Mouse (Mus musculus): Measurements from ENCODE around the gene Apoh. TPM values are rescaled to one million over a fixed set of nuclear protein-coding genes. Genes with fewer than 3 reads are reported as not detected.

Apoh gene
- polyA plus RNA-seq, 1 experiment, result 0.06 TPM

- H3K79me3 ChIP-seq (ENCODE audit: low read depth), result no peaks in the 10 kb centered on the region
- H3K36me3 ChIP-seq (ENCODE audit: control insufficient read depth, insufficient read depth), result no peaks in the 10 kb centered on the region
- H3K4me3 ChIP-seq (ENCODE audit: insufficient read depth, poor library complexity, severe bottlenecking), result no peak overlapping the region
- no peak overlapping the region for H3ac ChIP-seq (ENCODE audit: control insufficient read depth, insufficient read length, low read depth)
- no peak for TF ChIP-seq MYOD1 (IDR thresholded peaks at IDR 0.05; ENCODE audit: control insufficient read depth, insufficient read length, low read depth)
- no peak for TF ChIP-seq MYOG (IDR thresholded peaks at IDR 0.05; ENCODE audit: control insufficient read depth, extremely low read depth, insufficient read length)
- TF ChIP-seq USF1 (IDR thresholded peaks at IDR 0.05; ENCODE audit: low read depth), result no peak
- TF ChIP-seq CTCF (IDR thresholded peaks at IDR 0.05; ENCODE audit: control insufficient read depth, insufficient read depth, insufficient read length), result no peak
- no peak for TF ChIP-seq FOSL1 (IDR thresholded peaks at IDR 0.05; ENCODE audit: insufficient read depth, low read length, poor library complexity, severe bottlenecking)
- TF ChIP-seq CEBPB (IDR thresholded peaks at IDR 0.05; ENCODE audit: low read depth), result no peak
- TF ChIP-seq MAX (IDR thresholded peaks at IDR 0.05), result no peak
- no peaks in the 10 kb centered on the region for H3K79me2 ChIP-seq (ENCODE audit: control insufficient read depth, insufficient read depth)
- peaks cover 3% of the 10 kb centered on the region for H3K27me3 ChIP-seq (ENCODE audit: control insufficient read depth, insufficient read depth, insufficient read length)
These were observed 53.1 kb downstream of the Apoh start for GRCm38 (mm10) chr11:108396076-108396829.

GRCm38 (mm10) chr11:108409876-108410644 is 66.9 kb downstream of the Apoh start:
- TF ChIP-seq FOSL1 (IDR thresholded peaks at IDR 0.05; ENCODE audit: insufficient read depth, low read length, poor library complexity, severe bottlenecking) (no peak), MAX (IDR thresholded peaks at IDR 0.05) (no peak), MYOG (IDR thresholded peaks at IDR 0.05; ENCODE audit: control insufficient read depth, extremely low read depth, insufficient read length) (no peak), MYOD1 (IDR thresholded peaks at IDR 0.05; ENCODE audit: control insufficient read depth, insufficient read length, low read depth) (no peak), CTCF (IDR thresholded peaks at IDR 0.05; ENCODE audit: control insufficient read depth, insufficient read depth, insufficient read length) (no peak), USF1 (IDR thresholded peaks at IDR 0.05; ENCODE audit: low read depth) (no peak), CEBPB (IDR thresholded peaks at IDR 0.05; ENCODE audit: low read depth) (no peak)
- no peak overlapping the region for H3ac ChIP-seq (ENCODE audit: control insufficient read depth, insufficient read length, low read depth)

GRCm38 (mm10) chr11:108416360-108416759 is 73.2 kb downstream of the Apoh start:
- H3K27me3 ChIP-seq (ENCODE audit: control insufficient read depth, insufficient read depth, insufficient read length), result peaks cover 3% of the 10 kb centered on the region
- H3K36me3 ChIP-seq (ENCODE audit: control insufficient read depth, insufficient read depth), result no peaks in the 10 kb centered on the region
- no peak overlapping the region for H3K4me3 ChIP-seq (ENCODE audit: insufficient read depth, poor library complexity, severe bottlenecking)
- H3K79me3 ChIP-seq (ENCODE audit: low read depth), result no peaks in the 10 kb centered on the region
- TF ChIP-seq CEBPB (IDR thresholded peaks at IDR 0.05; ENCODE audit: low read depth) (no peak), USF1 (IDR thresholded peaks at IDR 0.05; ENCODE audit: low read depth) (no peak), MAX (IDR thresholded peaks at IDR 0.05) (no peak), MYOD1 (IDR thresholded peaks at IDR 0.05; ENCODE audit: control insufficient read depth, insufficient read length, low read depth) (no peak), FOSL1 (IDR thresholded peaks at IDR 0.05; ENCODE audit: insufficient read depth, low read length, poor library complexity, severe bottlenecking) (no peak), CTCF (IDR thresholded peaks at IDR 0.05; ENCODE audit: control insufficient read depth, insufficient read depth, insufficient read length) (no peak), MYOG (IDR thresholded peaks at IDR 0.05; ENCODE audit: control insufficient read depth, extremely low read depth, insufficient read length) (no peak)
- no peaks in the 10 kb centered on the region for H3K79me2 ChIP-seq (ENCODE audit: control insufficient read depth, insufficient read depth)
- no peak overlapping the region for H3ac ChIP-seq (ENCODE audit: control insufficient read depth, insufficient read length, low read depth)

More at GRCm38 (mm10) chr11:108409876-108410644, 66.9 kb downstream of the Apoh start:
- Histone ChIP-seq H3K79me3 (ENCODE audit: low read depth) (no peaks in the 10 kb centered on the region), H3K27me3 (ENCODE audit: control insufficient read depth, insufficient read depth, insufficient read length) (peaks cover 3% of the 10 kb centered on the region), H3K4me3 (ENCODE audit: insufficient read depth, poor library complexity, severe bottlenecking) (no peak overlapping the region), H3K36me3 (ENCODE audit: control insufficient read depth, insufficient read depth) (no peaks in the 10 kb centered on the region), H3K79me2 (ENCODE audit: control insufficient read depth, insufficient read depth) (no peaks in the 10 kb centered on the region)

GRCm38 (mm10) chr11:108418540-108418939 is 75.4 kb downstream of the Apoh start:
- H3K79me2 ChIP-seq (ENCODE audit: control insufficient read depth, insufficient read depth), result no peaks in the 10 kb centered on the region
- no peak overlapping the region for H3K4me3 ChIP-seq (ENCODE audit: insufficient read depth, poor library complexity, severe bottlenecking)
- H3ac ChIP-seq (ENCODE audit: control insufficient read depth, insufficient read length, low read depth), result no peak overlapping the region
- no peaks in the 10 kb centered on the region for H3K36me3 ChIP-seq (ENCODE audit: control insufficient read depth, insufficient read depth)
- no peaks in the 10 kb centered on the region for H3K79me3 ChIP-seq (ENCODE audit: low read depth)
- H3K27me3 ChIP-seq (ENCODE audit: control insufficient read depth, insufficient read depth, insufficient read length), result no peaks in the 10 kb centered on the region
- TF ChIP-seq CEBPB (IDR thresholded peaks at IDR 0.05; ENCODE audit: low read depth), result no peak
- TF ChIP-seq USF1 (IDR thresholded peaks at IDR 0.05; ENCODE audit: low read depth), result no peak
- no peak for TF ChIP-seq FOSL1 (IDR thresholded peaks at IDR 0.05; ENCODE audit: insufficient read depth, low read length, poor library complexity, severe bottlenecking)

GRCm38 (mm10) chr11:108419242-108419641 is 76.1 kb downstream of the Apoh start:
- Histone ChIP-seq H3K4me3 (ENCODE audit: insufficient read depth, poor library complexity, severe bottlenecking) (no peak overlapping the region), H3K36me3 (ENCODE audit: control insufficient read depth, insufficient read depth) (no peaks in the 10 kb centered on the region), H3K27me3 (ENCODE audit: control insufficient read depth, insufficient read depth, insufficient read length) (no peaks in the 10 kb centered on the region), H3K79me2 (ENCODE audit: control insufficient read depth, insufficient read depth) (no peaks in the 10 kb centered on the region), H3K79me3 (ENCODE audit: low read depth) (no peaks in the 10 kb centered on the region), H3ac (ENCODE audit: control insufficient read depth, insufficient read length, low read depth) (no peak overlapping the region)
- TF ChIP-seq MAX (IDR thresholded peaks at IDR 0.05), result no peak
- no peak for TF ChIP-seq FOSL1 (IDR thresholded peaks at IDR 0.05; ENCODE audit: insufficient read depth, low read length, poor library complexity, severe bottlenecking)
- TF ChIP-seq MYOD1 (IDR thresholded peaks at IDR 0.05; ENCODE audit: control insufficient read depth, insufficient read length, low read depth), result no peak
- TF ChIP-seq USF1 (IDR thresholded peaks at IDR 0.05; ENCODE audit: low read depth), result no peak
- no peak for TF ChIP-seq CEBPB (IDR thresholded peaks at IDR 0.05; ENCODE audit: low read depth)
- TF ChIP-seq MYOG (IDR thresholded peaks at IDR 0.05; ENCODE audit: control insufficient read depth, extremely low read depth, insufficient read length), result no peak
- no peak for TF ChIP-seq CTCF (IDR thresholded peaks at IDR 0.05; ENCODE audit: control insufficient read depth, insufficient read depth, insufficient read length)
